Mouse (Mus musculus): ENCODE measurements at regions not wholly inside any gene's neighbourhood (a gene's known extent, or its start where the extent isn't known, plus 50 kb on each side); places are given as distances from the start of the nearest gene placed in this dataset.

- TF ChIP-seq CTCF (IDR thresholded peaks at IDR 0.05; ENCODE audit: low read depth, low read length), result no peak
- no peak for TF ChIP-seq POLR2A (IDR thresholded peaks at IDR 0.05; ENCODE audit: extremely low read depth, insufficient read depth, low read length)
Measured at GRCm38 (mm10) chr13:28424446-28425059, 167.2 kb downstream of the Gm11361 start.
